In genomic region chr15:93807993-93808392, GRCm38 (mm10) we compare ENCODE assay signal across 32 mouse cellular contexts.
"Had no signal": no experiment of that assay in that cellular context is flagged by ENCODE, and none has a peak within 500 bp of the region (broad histone marks: within the 10 kb centered on the region; RNA-seq: fewer than 3 reads in every experiment).

No protein-coding gene starts in this region.

- ATAC-seq: liver, embryonic 12.5 days; liver, postnatal 0 days; lung, postnatal 0 days; midbrain, embryonic 13.5 days; midbrain, embryonic 15.5 days; midbrain, embryonic 16.5 days had no signal

- DNase-seq: left cerebral cortex, postnatal 4 days; liver; liver, embryonic 13.5 days; liver, postnatal 0 days; lung, adult 18-20 months; lung, adult 2 months; lung, embryonic 14.5 days; lung, postnatal 10 days; lung, postnatal 14 days; lung, postnatal 36 days; lung, postnatal 4 days; midbrain, embryonic 14.5 days had no signal

- H3K4me3 ChIP-seq: limb, embryonic 10.5 days; limb, embryonic 12.5 days; limb, embryonic 13.5 days; limb, embryonic 15.5 days; liver, embryonic 12.5 days; liver, embryonic 13.5 days; liver, embryonic 15.5 days; lung, embryonic 15.5 days; megakaryocyte, embryonic 14.5 days; midbrain, embryonic 10.5 days; midbrain, embryonic 12.5 days; midbrain, embryonic 13.5 days; midbrain, embryonic 15.5 days; myocyte; neural tube, embryonic 12.5 days had no signal

- H3K4me2 ChIP-seq: limb, embryonic 12.5 days; limb, embryonic 13.5 days; limb, embryonic 15.5 days; liver, embryonic 11.5 days; liver, embryonic 12.5 days; liver, embryonic 13.5 days; liver, embryonic 15.5 days; lung, embryonic 14.5 days; lung, embryonic 15.5 days; midbrain, embryonic 11.5 days; midbrain, embryonic 12.5 days; midbrain, embryonic 13.5 days; midbrain, embryonic 15.5 days; neural tube, embryonic 12.5 days had no signal

- H3K9ac ChIP-seq: limb, embryonic 12.5 days; limb, embryonic 13.5 days; limb, embryonic 15.5 days; liver, embryonic 12.5 days; liver, embryonic 13.5 days; liver, embryonic 14.5 days; liver, embryonic 15.5 days; liver, postnatal 0 days; lung, embryonic 14.5 days; lung, embryonic 15.5 days; midbrain, embryonic 12.5 days; midbrain, embryonic 13.5 days; midbrain, embryonic 15.5 days; neural tube, embryonic 12.5 days had no signal

- H3K27ac ChIP-seq: limb, embryonic 10.5 days; limb, embryonic 12.5 days; limb, embryonic 13.5 days; limb, embryonic 15.5 days; liver, embryonic 12.5 days; liver, embryonic 13.5 days; liver, embryonic 14.5 days; liver, embryonic 15.5 days; lung, embryonic 15.5 days; macrophage; midbrain, embryonic 10.5 days; midbrain, embryonic 12.5 days; midbrain, embryonic 13.5 days; midbrain, embryonic 15.5 days; neural tube, embryonic 12.5 days had no signal

- H3K27me3 ChIP-seq: limb, embryonic 12.5 days; limb, embryonic 13.5 days; limb, embryonic 15.5 days; liver, embryonic 12.5 days; liver, embryonic 13.5 days; liver, embryonic 15.5 days; lung, embryonic 15.5 days; megakaryocyte, embryonic 14.5 days; midbrain, embryonic 12.5 days; midbrain, embryonic 13.5 days; midbrain, embryonic 15.5 days; neural tube, embryonic 12.5 days had no signal

- H3K4me1 ChIP-seq: limb, embryonic 12.5 days; limb, embryonic 13.5 days; limb, embryonic 15.5 days; liver, embryonic 12.5 days; liver, embryonic 13.5 days; liver, embryonic 15.5 days; midbrain, embryonic 10.5 days; midbrain, embryonic 12.5 days; midbrain, embryonic 13.5 days; midbrain, embryonic 15.5 days; neural tube, embryonic 12.5 days had no signal

- H3K36me3 ChIP-seq: limb, embryonic 10.5 days; limb, embryonic 12.5 days; limb, embryonic 13.5 days; limb, embryonic 15.5 days; liver, embryonic 12.5 days; liver, embryonic 13.5 days; liver, embryonic 15.5 days; lung, embryonic 15.5 days; midbrain, embryonic 10.5 days; midbrain, embryonic 12.5 days; midbrain, embryonic 13.5 days; midbrain, embryonic 15.5 days; neural tube, embryonic 12.5 days had no signal

- H3K9me3 ChIP-seq: limb, embryonic 10.5 days; limb, embryonic 12.5 days; limb, embryonic 13.5 days; limb, embryonic 15.5 days; liver, embryonic 12.5 days; liver, embryonic 13.5 days; liver, embryonic 15.5 days; lung, embryonic 15.5 days; megakaryocyte, embryonic 14.5 days; midbrain, embryonic 10.5 days; midbrain, embryonic 12.5 days; midbrain, embryonic 13.5 days; midbrain, embryonic 15.5 days; neural tube, embryonic 12.5 days had no signal
